Mouse (Mus musculus) gastrocnemius, postnatal 36 days (tissue): ENCODE data around the gene Mrap. TPM values are rescaled to one million over a fixed set of nuclear protein-coding genes. Genes with fewer than 3 reads are reported as not detected.

Experiments
- DNase-seq, 2 experiments: peaks; one replicate each; pipeline ENCODE4 v3.0.0; 2022
- intact Hi-C: fragments of 180-260 bp; cut with DNase I; formaldehyde crosslinking; loops from one replicate; pipeline ENCODE4 v1.15.1; 2025
- long read RNA-seq, 2 experiments: library from polyadenylated mRNA; stranded (forward); transcript quantifications; one replicate each; pipeline ENCODE4 v2.0.0; 2021
- total RNA-seq, 2 experiments: library from RNA; stranded (reverse); gene quantifications; 2 replicates each; pipeline ENCODE4 v1.2.3; 2021

Mrap gene
- 1 to 10 TPM in 1 of 2 experiments, under 1 TPM in 1; 0.43 to 1.5 TPM for total RNA-seq
- long read RNA-seq, experiment 1, partial matches to known transcripts: 0 of 4 reads
- long read RNA-seq, experiment 1, other reads (novel, unspliced or antisense): 0 of 4 reads
- long read RNA-seq, experiment 2: 0 reads

DNA sequence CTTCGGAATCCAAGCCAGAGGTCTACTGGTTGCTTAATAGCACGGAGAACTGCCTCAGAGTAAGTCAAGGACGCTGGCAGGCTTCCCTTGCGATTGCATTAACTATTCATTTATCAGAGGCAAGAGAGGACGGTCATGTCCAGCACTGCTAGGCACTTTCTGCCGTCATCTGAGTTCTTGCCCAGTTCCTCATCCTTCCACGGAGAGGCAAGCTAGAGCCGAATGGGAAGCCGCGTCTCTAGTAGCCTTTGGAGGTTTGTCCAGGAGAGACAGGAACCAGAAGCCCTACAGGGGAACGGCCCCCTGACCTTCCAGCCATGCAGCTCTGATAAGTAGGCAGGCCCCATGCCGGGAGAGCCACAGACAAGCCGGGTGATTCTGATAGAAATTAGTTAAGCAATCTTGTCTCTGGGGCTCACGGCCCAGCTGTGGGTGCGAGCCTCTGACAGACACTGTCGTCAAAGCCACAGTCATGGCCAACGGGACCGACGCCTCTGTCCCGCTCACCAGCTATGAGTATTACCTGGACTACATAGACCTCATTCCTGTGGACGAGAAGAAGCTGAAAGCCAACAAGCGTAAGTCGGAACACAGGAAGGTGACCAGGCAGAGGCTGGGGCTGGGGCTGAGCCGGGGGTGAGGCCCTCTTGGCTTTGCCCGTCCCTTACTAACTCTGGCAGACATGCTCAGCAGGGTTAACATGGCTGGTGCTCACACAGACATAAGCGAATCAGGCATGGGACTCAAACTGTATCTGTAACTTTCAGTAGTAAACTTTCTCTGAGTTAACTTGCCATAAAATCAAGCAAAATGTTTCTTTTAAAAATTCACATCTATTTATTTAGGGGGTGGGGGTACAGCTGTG, at the start of gene Mrap:
Gene Mrap, plus strand, starts transcription at position 116 of the 865 bp plus-strand sequence.
- no peak for DNase-seq
- intact Hi-C loops: no loop called here

DNA sequence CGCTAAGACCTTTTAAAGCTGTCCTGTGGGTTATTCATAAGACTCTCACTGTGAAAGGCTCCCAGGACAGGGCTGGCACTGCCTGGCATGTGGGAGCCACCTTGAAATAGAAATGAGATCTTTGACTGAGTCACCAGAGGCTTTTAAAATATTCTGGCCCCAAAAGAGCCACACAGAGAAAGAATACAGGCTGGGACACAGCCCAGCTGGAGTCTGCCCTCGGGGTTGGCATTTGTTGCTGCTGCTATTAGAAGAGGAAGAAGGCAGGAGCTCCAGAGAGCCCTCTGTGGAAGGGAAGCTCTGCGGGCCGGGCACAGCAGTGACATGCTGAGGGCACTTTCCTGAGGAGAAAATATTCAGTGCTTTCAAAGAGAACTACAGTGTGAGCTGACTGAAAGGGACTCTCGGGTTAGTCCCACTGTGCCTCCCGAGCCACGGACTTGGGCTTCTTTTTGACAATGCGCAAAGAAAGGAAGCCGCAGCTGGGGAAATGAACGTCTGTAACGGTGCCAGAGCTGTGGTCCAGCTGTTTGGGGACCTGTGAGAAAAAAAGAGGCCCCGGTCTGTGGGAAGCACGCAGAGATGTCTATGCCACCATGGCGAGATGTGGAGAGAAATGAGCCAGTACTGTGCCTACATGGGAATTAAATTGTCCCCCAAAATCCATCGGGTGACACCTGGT, 45.2 kb upstream of the Mrap start:
- intact Hi-C loops: no loop called here

DNA sequence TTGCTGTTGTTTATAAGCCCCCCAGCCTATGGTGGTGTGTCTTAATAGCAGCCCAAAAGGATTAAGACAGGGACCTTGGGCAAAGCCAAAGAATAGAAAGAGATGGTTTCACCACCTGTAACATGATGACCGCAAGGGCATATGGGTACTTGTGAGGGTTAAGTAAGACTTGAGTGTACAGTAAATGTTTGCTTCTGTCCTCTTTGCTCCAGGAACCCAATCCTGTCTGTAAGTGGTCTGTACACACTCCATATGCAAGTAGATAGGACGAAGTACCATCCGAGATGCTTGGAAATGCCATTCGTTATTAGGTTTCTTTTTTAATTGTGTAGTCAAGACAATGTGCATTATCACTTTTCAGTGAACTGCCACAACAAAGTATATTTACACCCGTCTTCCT, 44.4 kb upstream of the Mrap start:
- intact Hi-C loops: no loop called here
- DNase-seq: no peak

More for the DNA sequence above, 45.2 kb upstream of the Mrap start:
- DNase-seq: peak; percentile 35 to 42

DNA sequence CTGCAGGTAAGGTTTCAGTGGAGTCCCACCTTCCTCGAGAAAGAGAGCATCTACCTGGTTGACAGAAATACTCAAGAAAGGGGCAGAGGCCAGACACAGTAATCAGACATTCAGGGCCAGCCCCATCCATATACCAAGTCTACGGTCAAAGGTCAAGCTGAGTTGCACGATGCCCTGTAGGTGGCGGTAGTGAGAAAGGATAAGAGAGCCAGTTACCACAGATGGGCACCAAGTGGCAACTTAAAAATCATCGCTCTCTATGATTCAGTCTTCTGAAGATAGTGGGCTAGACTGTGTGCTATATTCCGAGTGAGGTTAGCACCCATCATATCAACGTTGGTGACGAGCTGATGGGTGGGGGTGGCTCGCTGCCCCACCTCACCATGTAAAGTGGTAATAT, 43.3 kb upstream of the Mrap start:
- no peak for DNase-seq
- intact Hi-C loops: no loop called here

DNA sequence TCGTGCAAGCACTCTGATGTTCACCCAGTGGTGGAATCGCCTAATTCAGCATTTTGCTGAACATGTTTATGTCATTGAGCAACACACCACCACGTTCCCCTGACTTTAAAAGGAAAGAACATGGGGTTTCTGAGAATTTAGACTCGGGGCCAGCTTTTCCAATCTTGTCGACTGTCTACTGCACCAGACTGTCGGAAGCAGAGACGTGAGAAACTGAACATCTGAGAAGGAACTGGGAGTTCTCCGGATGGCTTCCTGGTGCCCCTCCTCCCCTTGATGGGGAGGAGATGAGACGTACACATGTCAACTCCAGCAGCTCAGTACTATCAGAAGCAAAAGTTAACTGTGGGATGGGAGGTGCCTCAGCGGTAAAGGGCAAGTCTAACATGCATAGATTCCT, 42.9 kb upstream of the Mrap start:
- intact Hi-C loops: no loop called here
- no peak for DNase-seq

DNA sequence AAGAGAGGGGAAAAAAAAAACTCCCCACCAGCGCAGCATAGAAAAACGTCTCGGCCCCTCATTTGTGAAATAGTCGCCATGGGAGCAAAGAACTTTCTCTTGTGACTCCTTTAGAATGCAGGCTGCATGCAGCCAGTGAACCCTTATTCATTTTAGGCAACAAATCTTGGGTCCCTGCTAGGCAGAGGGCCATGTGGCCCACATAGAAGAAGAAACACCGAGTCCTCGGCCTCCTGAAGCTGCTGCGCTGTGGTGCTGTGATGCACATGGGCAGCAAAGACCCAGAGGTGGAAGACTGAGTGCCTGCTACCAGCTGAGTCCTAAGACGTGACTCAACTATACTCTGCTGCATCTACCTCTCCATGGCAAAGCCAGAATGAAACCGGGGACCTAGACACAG, 41.7 kb upstream of the Mrap start:
- intact Hi-C loops: no loop called here
- DNase-seq: no peak

DNA sequence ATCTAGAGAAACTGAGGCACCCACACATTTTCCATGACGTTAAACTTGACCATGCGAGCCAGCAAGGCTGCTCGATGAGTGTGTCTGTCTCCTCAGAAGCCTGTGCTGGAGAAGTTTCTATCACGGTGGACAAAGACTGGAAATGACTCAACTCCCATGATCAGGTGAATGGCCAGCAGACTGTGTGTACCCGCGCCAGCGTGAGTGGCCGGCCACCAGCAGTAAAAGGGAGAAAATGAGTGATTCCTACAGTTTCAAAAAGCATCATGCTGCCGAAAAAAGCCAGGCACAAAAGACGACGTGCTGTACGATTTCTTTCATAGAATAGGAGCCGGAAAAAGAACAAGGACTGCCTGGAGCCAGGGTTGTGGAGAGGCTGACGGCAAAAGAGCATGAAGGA, 38.6 kb upstream of the Mrap start:
- DNase-seq: no peak
- intact Hi-C loops: no loop called here

DNA sequence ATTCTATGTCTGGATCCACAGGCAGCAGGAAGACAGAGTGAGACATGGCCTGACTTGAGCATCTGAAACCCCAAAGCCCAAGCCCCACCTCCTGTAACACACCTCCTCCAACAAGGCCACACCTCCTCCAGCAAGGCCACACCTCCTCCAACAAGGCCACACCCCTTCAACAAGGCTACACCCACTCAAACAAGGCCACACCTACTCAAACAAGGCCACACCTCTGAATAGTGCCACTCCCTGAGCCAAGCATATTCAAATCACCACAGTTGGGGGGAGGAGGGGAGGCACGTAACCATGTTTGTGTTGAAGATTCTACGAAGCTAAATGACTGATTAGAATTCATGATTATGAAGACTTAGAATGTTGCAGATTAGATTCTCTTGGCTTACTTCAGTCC, 36.5 kb upstream of the Mrap start:
- intact Hi-C loops: no loop called here
- no peak for DNase-seq

DNA sequence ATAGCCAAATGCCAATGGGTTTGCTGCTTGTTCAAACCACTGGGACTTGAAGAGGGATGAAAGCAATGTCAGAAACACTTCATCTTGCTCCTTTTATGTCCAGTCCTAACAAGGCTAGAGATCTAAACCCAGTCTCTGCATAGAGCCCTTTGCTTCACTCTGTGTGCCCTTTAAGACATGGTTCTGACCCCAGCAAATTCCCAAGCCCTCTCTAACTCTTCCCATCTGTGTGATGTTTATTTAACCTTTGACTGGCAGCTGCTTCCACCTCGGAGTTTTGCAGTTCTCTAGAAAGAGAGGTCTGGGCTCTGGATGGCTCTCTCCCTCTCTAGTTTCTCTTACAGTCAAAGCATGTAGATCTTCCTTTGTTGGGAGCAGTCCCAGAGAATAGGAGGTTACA, 34.4 kb upstream of the Mrap start:
- no peak for DNase-seq
- intact Hi-C loops: no loop called here

DNA sequence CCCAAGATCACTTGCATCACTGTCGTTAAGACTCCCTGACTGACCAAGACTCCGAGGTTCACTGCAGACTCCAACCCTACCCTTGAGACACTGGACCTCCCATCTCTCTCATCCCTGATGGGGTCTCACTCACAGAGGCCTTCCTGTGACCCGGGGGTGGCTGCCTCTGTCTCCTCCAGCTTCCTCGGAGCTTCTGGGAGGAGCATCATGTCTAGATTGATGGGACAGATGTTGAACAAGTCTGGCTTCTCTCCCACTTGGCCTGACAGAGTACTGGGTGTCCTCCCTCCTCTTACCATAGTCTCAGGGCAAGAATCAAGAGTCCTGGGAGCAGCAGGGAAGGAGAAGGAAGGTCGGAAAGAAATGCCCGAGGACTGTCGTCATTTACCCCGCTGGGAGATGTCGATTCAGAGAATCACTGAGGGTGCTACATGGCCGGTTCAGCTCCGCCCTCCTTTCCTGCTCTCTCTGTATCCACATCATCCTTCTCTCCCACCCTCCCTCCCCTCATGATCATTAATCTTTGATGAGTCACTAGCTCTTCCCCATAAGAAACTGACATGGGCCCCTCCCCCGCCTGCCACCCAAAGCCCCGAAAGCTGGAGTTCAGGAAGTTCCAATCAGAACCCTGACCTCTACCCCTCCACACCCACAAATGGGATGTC, 33.7 kb upstream of the Mrap start:
- no peak for DNase-seq
- intact Hi-C loops: no loop called here

DNA sequence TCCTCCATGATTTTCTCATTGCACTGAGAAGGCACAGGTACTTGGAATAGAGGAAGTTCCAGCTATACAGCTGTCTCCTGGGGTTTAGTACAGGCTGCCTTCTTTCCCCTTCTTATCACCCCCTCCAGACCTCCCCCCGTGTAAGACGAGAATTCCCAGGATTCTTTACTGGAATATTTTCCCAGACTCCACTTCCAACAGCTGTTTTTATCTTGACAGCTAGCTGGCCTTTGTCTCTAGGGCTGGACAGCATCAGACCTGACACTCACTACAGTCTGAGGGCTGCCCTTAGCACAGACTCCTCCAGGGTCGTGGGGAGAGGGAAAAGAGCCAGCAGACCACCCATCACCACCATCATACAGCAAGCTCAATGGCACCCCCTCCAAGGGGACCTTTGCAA, 31.7 kb upstream of the Mrap start:
- intact Hi-C loops: loop anchor here (5.0 kb wide), 1 partner anchor 74 kb away; no protein-coding TSS in a partner anchor

DNA sequence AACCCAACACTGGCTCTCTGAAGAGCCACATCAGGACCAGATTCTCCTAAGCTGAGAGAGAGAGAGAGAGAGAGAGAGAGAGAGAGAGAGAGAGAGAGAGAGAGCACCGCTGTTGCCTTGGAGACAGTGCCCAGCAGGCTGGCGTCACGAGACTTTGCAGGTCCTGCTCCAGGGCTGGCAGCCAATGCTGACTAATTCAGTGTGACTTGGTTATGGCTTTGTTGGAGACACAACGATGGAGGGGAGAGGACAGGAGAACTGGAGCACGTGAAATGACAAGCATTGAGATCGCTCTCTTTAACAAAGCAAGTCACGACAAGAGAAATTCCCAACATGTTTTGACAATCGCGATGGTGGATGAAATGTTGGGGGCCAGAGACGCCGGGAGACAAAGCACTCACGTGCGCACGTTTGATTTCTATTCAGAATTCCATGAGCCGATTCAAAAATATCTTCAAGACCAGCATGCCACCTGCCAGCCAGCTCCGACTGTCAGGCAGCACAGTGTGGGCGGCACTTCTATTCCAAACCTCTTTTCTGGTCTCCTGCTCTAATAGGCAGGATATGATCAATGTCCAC, 28.2 kb upstream of the Mrap start:
- intact Hi-C loops: loop anchor here (5.0 kb wide), 2 partner anchors 77 to 387 kb away; no protein-coding TSS in a partner anchor
- DNase-seq: no peak

More for the DNA sequence above, 31.7 kb upstream of the Mrap start:
- DNase-seq: no peak

DNA sequence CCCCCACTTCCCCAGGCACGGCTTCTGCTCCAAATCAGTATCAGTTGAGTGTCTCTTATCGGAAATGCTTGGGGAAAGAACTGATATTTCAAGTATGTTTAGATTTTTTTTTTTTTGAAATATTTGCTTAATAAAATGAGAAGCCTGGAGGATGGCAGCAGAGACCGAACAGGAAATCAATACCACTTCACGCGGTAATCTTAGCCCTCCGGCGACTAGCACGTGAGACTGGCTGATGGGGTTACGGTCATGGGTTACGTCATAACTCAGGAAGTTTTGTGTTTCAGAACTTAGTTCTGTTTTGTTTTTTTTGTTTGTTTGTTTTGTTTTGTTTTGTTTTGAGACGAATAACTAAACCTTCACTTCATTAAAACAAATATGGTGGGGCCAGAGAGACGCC, 27.7 kb upstream of the Mrap start:
- intact Hi-C loops: loop anchor here (5.0 kb wide), 1 partner anchor 388 kb away; no protein-coding TSS in a partner anchor
- DNase-seq: no peak

DNA sequence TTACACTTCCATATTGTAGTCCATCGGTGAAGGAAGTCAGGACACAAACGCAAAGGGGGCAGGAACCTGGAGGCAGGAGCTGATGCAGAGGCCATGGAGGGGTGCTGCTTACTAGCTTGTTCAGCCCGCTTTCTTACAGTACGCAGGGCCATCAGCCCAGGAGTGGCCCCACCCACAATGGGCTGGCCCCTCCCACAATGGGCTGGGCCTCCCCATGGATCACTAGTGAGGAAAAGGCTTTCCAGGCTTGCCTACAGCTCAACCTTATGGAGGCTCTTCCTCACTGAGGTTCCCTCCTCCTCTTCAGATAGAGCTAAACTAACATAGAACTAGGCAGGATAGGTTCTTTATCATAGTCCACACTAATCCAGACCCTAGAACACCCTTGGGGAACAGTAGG, 14.0 kb upstream of the Mrap start:
- DNase-seq: no peak
- intact Hi-C loops: no loop called here

DNA sequence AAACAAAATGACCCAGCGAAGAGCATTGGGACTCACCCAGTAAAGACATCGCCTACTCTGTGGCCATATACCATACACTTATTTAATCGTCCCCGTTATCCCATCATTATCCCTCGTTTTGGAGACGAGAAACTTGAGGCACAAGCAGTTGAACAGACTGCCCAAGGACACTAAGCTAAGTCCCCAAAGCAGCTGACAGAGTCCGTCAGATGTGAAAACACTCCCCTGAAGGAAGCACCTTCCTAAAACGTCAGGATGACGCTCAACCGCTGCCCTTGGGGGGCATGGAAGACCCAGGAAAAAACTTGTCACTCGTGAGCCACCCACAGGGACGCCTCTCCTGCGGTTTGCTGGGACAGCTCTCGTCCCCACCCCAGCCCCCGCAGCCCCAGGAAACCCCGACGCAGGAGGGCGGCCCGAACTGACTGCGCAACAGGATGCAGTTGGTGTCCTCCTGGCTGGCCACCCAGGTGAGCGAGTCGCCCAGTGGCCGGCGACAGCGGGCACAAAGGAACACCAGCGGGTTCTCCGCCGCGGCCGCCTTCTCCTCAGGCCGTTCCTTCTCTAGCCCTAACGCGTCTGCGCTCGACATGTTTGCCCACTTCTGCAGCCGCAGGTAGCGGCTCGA, 11.3 kb upstream of the Mrap start:
- intact Hi-C loops: no loop called here
- DNase-seq: no peak

DNA sequence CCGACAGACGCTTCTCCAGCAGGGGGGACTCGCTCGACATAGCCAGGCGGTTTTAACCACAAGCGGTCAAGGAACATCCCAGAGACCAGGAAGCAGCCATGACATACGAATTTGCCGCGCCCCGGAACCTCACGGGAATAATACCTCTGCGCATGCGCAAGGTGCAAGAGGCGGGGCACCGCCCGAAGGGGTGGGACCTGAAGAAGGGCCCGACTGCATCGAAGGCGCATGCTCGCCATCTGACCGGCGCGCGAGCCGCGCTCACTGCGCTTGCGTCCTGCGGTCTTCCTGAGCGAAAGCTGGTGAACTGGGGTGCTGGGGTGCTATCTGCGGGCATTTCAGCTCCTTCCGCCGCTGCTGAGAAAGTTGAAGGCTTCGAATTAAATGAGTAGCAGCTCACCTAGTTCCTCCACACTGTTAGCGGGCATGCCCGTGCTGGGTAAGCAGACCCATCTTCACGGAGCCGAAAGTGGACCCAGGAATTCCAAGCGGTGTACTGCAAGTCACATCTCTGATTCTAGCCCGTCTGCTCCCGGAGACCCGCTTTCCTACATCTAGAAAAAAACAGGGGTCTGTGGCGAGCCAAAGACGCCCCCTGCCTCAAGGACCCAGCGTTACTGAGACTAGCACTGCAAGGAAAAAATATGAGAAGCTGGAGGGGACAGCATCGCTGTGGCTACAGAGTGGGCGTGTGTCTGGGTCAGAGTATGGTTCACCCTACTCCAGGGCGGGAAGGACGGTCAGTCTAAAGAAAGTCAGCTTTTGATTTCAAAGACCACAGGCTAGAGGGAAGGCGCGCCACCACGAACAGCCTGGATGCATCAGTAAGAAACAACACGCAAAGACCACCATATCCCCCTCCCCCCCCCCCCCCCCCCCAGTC, 10.5 kb upstream of the Mrap start, which contains the start of gene Mis18a:
Gene Mis18a, minus strand, starts transcription at position 172 of the 883 bp plus-strand sequence.
- DNase-seq: peak; percentile 92 to 93
- intact Hi-C loops: no loop called here

DNA sequence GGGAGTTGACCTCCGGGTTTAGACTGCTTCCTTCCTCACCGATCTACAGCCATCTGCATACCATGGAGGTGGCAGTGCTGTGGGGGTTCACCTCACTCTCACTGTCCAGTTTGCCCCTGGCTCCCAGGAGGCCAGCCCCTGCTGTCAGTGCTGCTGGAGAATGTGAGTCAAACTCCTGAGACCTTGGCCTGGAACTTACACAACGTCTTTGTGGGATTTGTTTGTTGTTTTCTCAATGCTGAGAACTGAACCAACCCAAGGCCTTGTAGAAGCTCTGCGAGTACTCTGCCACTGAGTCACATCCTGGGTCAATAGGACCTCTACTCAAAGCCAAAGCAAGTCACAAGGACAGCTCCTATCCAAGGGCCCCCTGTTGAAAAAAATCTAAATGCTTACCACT, 2.4 kb upstream of the Mrap start:
- no peak for DNase-seq

DNA sequence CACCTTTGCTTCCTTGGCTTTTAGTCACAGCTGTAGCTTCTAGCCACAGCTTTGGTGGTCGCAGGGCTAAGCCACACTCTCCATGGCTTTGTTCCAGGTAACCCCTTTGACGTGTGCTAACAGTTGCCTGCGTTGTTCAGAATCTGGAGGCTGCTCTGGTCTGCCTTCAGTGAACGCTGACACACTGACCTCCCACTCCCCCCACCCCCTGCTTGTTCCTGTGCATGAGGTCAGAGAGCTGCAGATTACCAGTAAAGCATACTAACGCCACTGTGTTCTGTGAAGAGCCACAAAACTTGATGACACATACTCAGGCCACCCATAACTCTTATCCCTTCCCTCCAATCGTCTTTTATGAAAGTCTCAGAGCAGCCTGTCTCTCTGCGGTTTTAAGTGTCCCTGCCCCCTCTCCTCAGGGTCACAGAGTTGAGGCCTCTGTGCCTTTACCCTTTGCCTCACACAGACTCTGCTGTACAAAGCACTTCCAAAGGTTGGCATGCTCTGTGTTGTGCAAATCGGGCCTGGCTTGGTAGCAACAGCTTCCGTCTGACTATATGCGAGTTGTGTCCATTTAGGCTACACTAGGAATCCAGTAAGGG, 1.2 kb upstream of the Mrap start:
- intact Hi-C loops: no loop called here
- no peak for DNase-seq

More for the DNA sequence above, 2.4 kb upstream of the Mrap start:
- intact Hi-C loops: no loop called here

DNA sequence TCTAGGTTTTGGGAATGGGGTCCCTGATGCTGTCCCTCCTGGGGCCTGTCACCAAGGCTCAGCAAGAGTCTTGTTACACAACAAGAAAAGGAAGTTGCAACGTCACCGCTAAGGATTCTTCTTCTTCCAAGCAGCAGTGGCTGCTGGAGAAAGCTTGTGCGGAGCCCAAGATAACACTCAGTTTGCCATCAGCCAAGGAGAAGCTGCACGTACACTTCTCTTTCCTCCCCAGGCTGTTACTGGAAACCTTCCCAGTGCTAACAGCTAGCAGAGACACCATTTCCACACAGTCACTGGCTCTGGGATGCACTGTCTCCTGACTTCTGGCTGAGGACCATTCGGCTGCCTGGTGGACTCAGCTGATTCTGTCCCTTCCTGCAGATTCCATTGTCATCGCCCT, 9.1 kb downstream of the Mrap start:
- no peak for DNase-seq
- intact Hi-C loops: no loop called here
